Mouse (Mus musculus): ENCODE measurements around the gene 1700092M07Rik. TPM values are rescaled to one million over a fixed set of nuclear protein-coding genes. Genes with fewer than 3 reads are reported as not detected.
A peak's percentile ranks its signal among the peaks of the same experiment; 100 is the strongest.

Gene 1700092M07Rik
- total RNA-seq (2014; fragmentation: Nextera tagmentation) (2.5 and 5.3 TPM in 2 replicates), total RNA-seq (2017) (3.3 and 4.5 TPM in 2 replicates), polyA plus RNA-seq (2012) (0.81 and 0.99 TPM in 2 replicates)

- no peaks in the 10 kb centered on the region for H3K9me3 ChIP-seq (replicated peaks)
- H3K36me3 ChIP-seq (replicated peaks): peaks cover 77% of the 10 kb centered on the region
- peaks cover 60% of the 10 kb centered on the region for H3K4me1 ChIP-seq (ENCODE audit: insufficient read depth, low read depth, low read length)
- ATAC-seq (ENCODE audit: extremely low read depth, insufficient number of reproducible peaks, low FRiP score, poor library complexity, severe bottlenecking): no peak
- H3K4me3 ChIP-seq (ENCODE audit: low read depth, low read length): peak within 1 kb of the TSS; percentile 75
- no peaks in the 10 kb centered on the region for H3K27me3 ChIP-seq (ENCODE audit: insufficient read depth, low read length)
- no peak for TF ChIP-seq POLR2AphosphoS5 (IDR thresholded peaks at IDR 0.05; ENCODE audit: insufficient replicate concordance, low read depth, low read length)
- no peak for TF ChIP-seq GATA2 (IDR thresholded peaks at IDR 0.05; ENCODE audit: borderline replicate concordance, low read depth, low read length)
- no peak for TF ChIP-seq CTCF (IDR thresholded peaks at IDR 0.05; ENCODE audit: low read depth, low read length)
- no peak for TF ChIP-seq GATA1 (IDR thresholded peaks at IDR 0.05; ENCODE audit: borderline replicate concordance, low read length)
- TF ChIP-seq TAL1 (conservative IDR thresholded peaks at IDR 0.05; ENCODE audit: low read depth, low read length): no peak
- DNase-seq (ENCODE audit: low spot score): no peak
Measured at GRCm38 (mm10) chr19:8740603-8741002, at the start of gene 1700092M07Rik. Gene 1700092M07Rik (plus strand): TSS chr19:8740718.

GRCm38 (mm10) chr19:8691871-8692539 lies 48.5 kb upstream of the 1700092M07Rik start:
- peaks cover 43% of the 10 kb centered on the region for H3K27me3 ChIP-seq (ENCODE audit: insufficient read depth, low read length)
- no peak overlapping the region for H3K4me3 ChIP-seq (ENCODE audit: low read depth, low read length)
- peaks cover 21% of the 10 kb centered on the region for H3K4me1 ChIP-seq (ENCODE audit: insufficient read depth, low read depth, low read length)
- no peak for TF ChIP-seq GATA2 (IDR thresholded peaks at IDR 0.05; ENCODE audit: borderline replicate concordance, low read depth, low read length)
- TF ChIP-seq POLR2AphosphoS5 (IDR thresholded peaks at IDR 0.05; ENCODE audit: insufficient replicate concordance, low read depth, low read length): no peak
- TF ChIP-seq TAL1 (conservative IDR thresholded peaks at IDR 0.05; ENCODE audit: low read depth, low read length): no peak
- no peak for TF ChIP-seq CTCF (IDR thresholded peaks at IDR 0.05; ENCODE audit: low read depth, low read length)
- no peak for TF ChIP-seq GATA1 (IDR thresholded peaks at IDR 0.05; ENCODE audit: borderline replicate concordance, low read length)
- DNase-seq (ENCODE audit: low spot score): no peak
- no peaks in the 10 kb centered on the region for H3K9me3 ChIP-seq (replicated peaks)
- no peak for ATAC-seq (ENCODE audit: extremely low read depth, insufficient number of reproducible peaks, low FRiP score, poor library complexity, severe bottlenecking)
- H3K36me3 ChIP-seq (replicated peaks): no peaks in the 10 kb centered on the region

GRCm38 (mm10) chr19:8692740-8693139 lies 47.8 kb upstream of the 1700092M07Rik start:
- Histone ChIP-seq H3K36me3 (replicated peaks) (no peaks in the 10 kb centered on the region), H3K27me3 (ENCODE audit: insufficient read depth, low read length) (peaks cover 36% of the 10 kb centered on the region), H3K9me3 (replicated peaks) (no peaks in the 10 kb centered on the region), H3K4me3 (ENCODE audit: low read depth, low read length) (no peak overlapping the region), H3K4me1 (ENCODE audit: insufficient read depth, low read depth, low read length) (peaks cover 21% of the 10 kb centered on the region)
- TF ChIP-seq GATA1 (IDR thresholded peaks at IDR 0.05; ENCODE audit: borderline replicate concordance, low read length) (no peak), GATA2 (IDR thresholded peaks at IDR 0.05; ENCODE audit: borderline replicate concordance, low read depth, low read length) (no peak)
- DNase-seq (ENCODE audit: low spot score) (no peak), ATAC-seq (ENCODE audit: extremely low read depth, insufficient number of reproducible peaks, low FRiP score, poor library complexity, severe bottlenecking) (no peak)

GRCm38 (mm10) chr19:8695330-8695729 lies 45.2 kb upstream of the 1700092M07Rik start:
- Histone ChIP-seq H3K4me3 (ENCODE audit: low read depth, low read length) (no peak overlapping the region), H3K4me1 (ENCODE audit: insufficient read depth, low read depth, low read length) (peaks cover 21% of the 10 kb centered on the region), H3K9me3 (replicated peaks) (no peaks in the 10 kb centered on the region), H3K36me3 (replicated peaks) (no peaks in the 10 kb centered on the region), H3K27me3 (ENCODE audit: insufficient read depth, low read length) (peaks cover 21% of the 10 kb centered on the region)
- TF ChIP-seq CTCF (IDR thresholded peaks at IDR 0.05; ENCODE audit: low read depth, low read length) (peak; percentile 42; the same call in 1 of the 2 replicates), GATA2 (IDR thresholded peaks at IDR 0.05; ENCODE audit: borderline replicate concordance, low read depth, low read length) (no peak), TAL1 (conservative IDR thresholded peaks at IDR 0.05; ENCODE audit: low read depth, low read length) (no peak), GATA1 (IDR thresholded peaks at IDR 0.05; ENCODE audit: borderline replicate concordance, low read length) (no peak), POLR2AphosphoS5 (IDR thresholded peaks at IDR 0.05; ENCODE audit: insufficient replicate concordance, low read depth, low read length) (no peak)
- DNase-seq (ENCODE audit: low spot score) (peak; percentile 33), ATAC-seq (ENCODE audit: extremely low read depth, insufficient number of reproducible peaks, low FRiP score, poor library complexity, severe bottlenecking) (peak; percentile 4; the same call in 1 of the 2 replicates)

GRCm38 (mm10) chr19:8699652-8700051 lies 40.9 kb upstream of the 1700092M07Rik start:
- no peaks in the 10 kb centered on the region for H3K36me3 ChIP-seq (replicated peaks)
- DNase-seq (ENCODE audit: low spot score) (no peak), ATAC-seq (ENCODE audit: extremely low read depth, insufficient number of reproducible peaks, low FRiP score, poor library complexity, severe bottlenecking) (no peak)
- H3K9me3 ChIP-seq (replicated peaks): no peaks in the 10 kb centered on the region
- H3K27me3 ChIP-seq (ENCODE audit: insufficient read depth, low read length): peaks cover 3% of the 10 kb centered on the region
- TF ChIP-seq GATA1 (IDR thresholded peaks at IDR 0.05; ENCODE audit: borderline replicate concordance, low read length) (no peak), POLR2AphosphoS5 (IDR thresholded peaks at IDR 0.05; ENCODE audit: insufficient replicate concordance, low read depth, low read length) (no peak), GATA2 (IDR thresholded peaks at IDR 0.05; ENCODE audit: borderline replicate concordance, low read depth, low read length) (no peak), CTCF (IDR thresholded peaks at IDR 0.05; ENCODE audit: low read depth, low read length) (no peak), TAL1 (conservative IDR thresholded peaks at IDR 0.05; ENCODE audit: low read depth, low read length) (no peak)
- H3K4me1 ChIP-seq (ENCODE audit: insufficient read depth, low read depth, low read length): peaks cover 14% of the 10 kb centered on the region
- H3K4me3 ChIP-seq (ENCODE audit: low read depth, low read length): no peak overlapping the region

- ATAC-seq (ENCODE audit: extremely low read depth, insufficient number of reproducible peaks, low FRiP score, poor library complexity, severe bottlenecking): no peak
- no peak for DNase-seq (ENCODE audit: low spot score)
- TF ChIP-seq GATA1 (IDR thresholded peaks at IDR 0.05; ENCODE audit: borderline replicate concordance, low read length) (no peak), POLR2AphosphoS5 (IDR thresholded peaks at IDR 0.05; ENCODE audit: insufficient replicate concordance, low read depth, low read length) (no peak), CTCF (IDR thresholded peaks at IDR 0.05; ENCODE audit: low read depth, low read length) (no peak), GATA2 (IDR thresholded peaks at IDR 0.05; ENCODE audit: borderline replicate concordance, low read depth, low read length) (no peak), TAL1 (conservative IDR thresholded peaks at IDR 0.05; ENCODE audit: low read depth, low read length) (no peak)
- Histone ChIP-seq H3K4me3 (ENCODE audit: low read depth, low read length) (no peak overlapping the region), H3K27me3 (ENCODE audit: insufficient read depth, low read length) (no peaks in the 10 kb centered on the region; the same call in 1 of the 2 replicates), H3K36me3 (replicated peaks) (peaks cover 20% of the 10 kb centered on the region), H3K4me1 (ENCODE audit: insufficient read depth, low read depth, low read length) (peaks cover 16% of the 10 kb centered on the region), H3K9me3 (replicated peaks) (no peaks in the 10 kb centered on the region)
Measured at GRCm38 (mm10) chr19:8702458-8702857, 38.1 kb upstream of the 1700092M07Rik start.

All from G1E (cell line).